Mouse (Mus musculus): Measurements from ENCODE around the gene Rnase10.
"Not testable (repeated sequence)": the region's sequence is repeated elsewhere in the genome, so short reads cannot be mapped to it uniquely, and the experiment has no call there.

Gene Rnase10

GRCm38 (mm10) chr14:51009572-51009971 lies 2.0 kb downstream of the Rnase10 start:
- DNase-seq (ENCODE audit: low spot score): no peak

- DNase-seq (ENCODE audit: low spot score): not testable (repeated sequence)
Measured at GRCm38 (mm10) chr14:51014724-51015123, 7.2 kb downstream of the Rnase10 start.

- no peak for DNase-seq (ENCODE audit: low spot score)
Measured at GRCm38 (mm10) chr14:51015780-51016179, 8.2 kb downstream of the Rnase10 start.

GRCm38 (mm10) chr14:51017256-51017655 lies 9.7 kb downstream of the Rnase10 start:
- DNase-seq (ENCODE audit: low spot score): no peak

- no peak for DNase-seq (ENCODE audit: low spot score)
Measured at GRCm38 (mm10) chr14:51023457-51023856, 15.9 kb downstream of the Rnase10 start.

GRCm38 (mm10) chr14:51024820-51025219 lies 17.3 kb downstream of the Rnase10 start:
- no peak for DNase-seq (ENCODE audit: low spot score)

GRCm38 (mm10) chr14:51026391-51027133 lies 19.0 kb downstream of the Rnase10 start:
- DNase-seq (ENCODE audit: low spot score): peak; percentile 77

GRCm38 (mm10) chr14:51027387-51028155 lies 20.0 kb downstream of the Rnase10 start:
- no peak for DNase-seq (ENCODE audit: low spot score)

GRCm38 (mm10) chr14:51035206-51035605 lies 27.7 kb downstream of the Rnase10 start:
- DNase-seq (ENCODE audit: low spot score): no peak

- DNase-seq (ENCODE audit: low spot score): no peak
Measured at GRCm38 (mm10) chr14:51036214-51036613, 28.7 kb downstream of the Rnase10 start.

GRCm38 (mm10) chr14:51041769-51042168 lies 34.2 kb downstream of the Rnase10 start, which contains the start of gene Rnase9:
Gene Rnase9 (minus strand): TSS chr14:51041869.
- no peak for DNase-seq (ENCODE audit: low spot score)

- DNase-seq (ENCODE audit: low spot score): no peak
Measured at GRCm38 (mm10) chr14:51047846-51048245, 40.3 kb downstream of the Rnase10 start.

- DNase-seq (ENCODE audit: low spot score): no peak
Measured at GRCm38 (mm10) chr14:51050063-51050462, 42.5 kb downstream of the Rnase10 start, which contains the start of gene Rnase11. Gene Rnase11 (minus strand): TSS chr14:51050163.

- no peak for DNase-seq (ENCODE audit: low spot score)
Measured at GRCm38 (mm10) chr14:51051941-51052340, 44.4 kb downstream of the Rnase10 start.

GRCm38 (mm10) chr14:51053176-51053575 lies 45.6 kb downstream of the Rnase10 start:
- DNase-seq (ENCODE audit: low spot score): no peak

- no peak for DNase-seq (ENCODE audit: low spot score)
Measured at GRCm38 (mm10) chr14:51054243-51055237, 47.0 kb downstream of the Rnase10 start.

- no peak for DNase-seq (ENCODE audit: low spot score)
Measured at GRCm38 (mm10) chr14:51057401-51057831, 49.9 kb downstream of the Rnase10 start, which contains the start of gene Rnase12. Gene Rnase12 (minus strand): TSS chr14:51057661.

Measured in layer of hippocampus, adult 9-10 months (tissue).